Comparison of ENCODE assay signal across 10 mouse cellular contexts in genomic region chr17:36110641-36111509, GRCm38 (mm10). TPM values are rescaled to one million over a fixed set of nuclear protein-coding genes. Genes with fewer than 3 reads are reported as not detected.
DNase-seq lines count a peak whose midpoint lies in the region; ATAC-seq and TF ChIP-seq lines count a peak whose summit lies in the region.
"Not testable (repeated sequence)": the region's sequence is repeated elsewhere in the genome, so short reads cannot be mapped to it uniquely, and the experiment has no call there.
"Had no signal": no experiment of that assay in that cellular context is flagged by ENCODE, and none has a peak within 500 bp of the region (broad histone marks: within the 10 kb centered on the region; RNA-seq: fewer than 3 reads in every experiment).

No protein-coding gene starts in this region.

- 2% methylated on average over 57 of the region's 57 CpGs for WGBS in embryonic facial prominence, embryonic 12.5 days
- WGBS in heart, adult 2 months: 2% methylated on average over 57 of the region's 57 CpGs
- WGBS in intestine, embryonic 14.5 days: under 1% methylated on average over 57 of the region's 57 CpGs
- 1% methylated on average over 57 of the region's 57 CpGs for WGBS in limb, embryonic 12.5 days
- WGBS in neural tube, embryonic 15.5 days: 1% methylated on average over 57 of the region's 57 CpGs

- peak overlapping the region; percentile 37 for H3K4me3 ChIP-seq in embryonic facial prominence, embryonic 12.5 days
- H3K4me3 ChIP-seq in heart, adult 2 months: peak overlapping the region; percentile 43
- peak overlapping the region; percentile 24 for H3K4me3 ChIP-seq in intestine, embryonic 14.5 days (ENCODE audit: low read depth, low read length)
- H3K4me3 ChIP-seq in limb, embryonic 12.5 days (replicated peaks): peak overlapping the region; percentile 38
- H3K4me3 ChIP-seq in neural tube, embryonic 15.5 days (replicated peaks): peak overlapping the region; percentile 43

- ATAC-seq in embryonic facial prominence, embryonic 12.5 days (ENCODE audit: insufficient number of reproducible peaks, insufficient read depth, low FRiP score, low TSS enrichment); limb, embryonic 12.5 days (ENCODE audit: insufficient number of reproducible peaks, insufficient read depth, low FRiP score, low TSS enrichment, low read depth): not testable (repeated sequence)
- ATAC-seq in intestine, embryonic 14.5 days (replicated peaks; ENCODE audit: low FRiP score, low TSS enrichment, low read depth): peak; percentile 65
- peak; percentile 83 for ATAC-seq in megakaryocyte, adult 5-6 weeks (ENCODE audit: poor library complexity, severe bottlenecking)
- ATAC-seq in neural tube, embryonic 15.5 days (ENCODE audit: low FRiP score): peak; percentile 76

- H3K9ac ChIP-seq in embryonic facial prominence, embryonic 12.5 days; intestine, embryonic 14.5 days (ENCODE audit: low read length); limb, embryonic 12.5 days (replicated peaks): not testable (repeated sequence)
- peak overlapping the region; percentile 49 for H3K9ac ChIP-seq in heart, adult 2 months (ENCODE audit: low read depth, low read length)
- peak overlapping the region; percentile 36 for H3K9ac ChIP-seq in neural tube, embryonic 15.5 days (replicated peaks)

- H3K36me3 ChIP-seq in embryonic facial prominence, embryonic 12.5 days; heart, adult 2 months (ENCODE audit: control insufficient read depth, insufficient read depth, low read length); intestine, embryonic 14.5 days (ENCODE audit: control insufficient read depth, insufficient read depth, low read length); limb, embryonic 12.5 days; neural tube, embryonic 15.5 days: not testable (repeated sequence)

- not testable (repeated sequence) for H3K4me1 ChIP-seq in embryonic facial prominence, embryonic 12.5 days; heart, adult 2 months (ENCODE audit: control insufficient read depth, insufficient read depth, low read length); intestine, embryonic 14.5 days (replicated peaks; ENCODE audit: control insufficient read depth, insufficient read depth, low read length); limb, embryonic 12.5 days (replicated peaks)
- peaks cover 11% of the 10 kb centered on the region for H3K4me1 ChIP-seq in neural tube, embryonic 15.5 days

- intact Hi-C loops in heart, adult 2 months (cut with DNase I): not testable (repeated sequence)

- peak; percentile 62 for TF ChIP-seq CTCF in heart, adult 2 months (IDR thresholded peaks at IDR 0.05)

- H3K4me2 ChIP-seq in embryonic facial prominence, embryonic 12.5 days (replicated peaks): peak overlapping the region; percentile 78
- peak overlapping the region; percentile 59 for H3K4me2 ChIP-seq in intestine, embryonic 14.5 days (ENCODE audit: low read length)
- H3K4me2 ChIP-seq in limb, embryonic 12.5 days: peak overlapping the region; percentile 69
- peak overlapping the region; percentile 91 for H3K4me2 ChIP-seq in neural tube, embryonic 15.5 days

- H3K79me2 ChIP-seq in heart, adult 2 months (replicated peaks; ENCODE audit: control insufficient read depth, insufficient read depth, low read length): not testable (repeated sequence)

- H3K27ac ChIP-seq in embryonic facial prominence, embryonic 12.5 days; heart, adult 2 months; intestine, embryonic 14.5 days (ENCODE audit: low read depth); limb, embryonic 12.5 days; neural tube, embryonic 15.5 days (replicated peaks): not testable (repeated sequence)

- not testable (repeated sequence) for TF ChIP-seq POLR2A in heart, adult 2 months (IDR thresholded peaks at IDR 0.05; ENCODE audit: insufficient read depth, low read depth, low read length)

- not testable (repeated sequence) for TF ChIP-seq EP300 in heart, adult 2 months (IDR thresholded peaks at IDR 0.05; ENCODE audit: insufficient read depth, low read depth, low read length)

- peaks cover 27% of the 10 kb centered on the region for H3K27me3 ChIP-seq in embryonic facial prominence, embryonic 12.5 days
- H3K27me3 ChIP-seq in heart, adult 2 months (ENCODE audit: control insufficient read depth, insufficient read depth, low read length): not testable (repeated sequence)
- H3K27me3 ChIP-seq in intestine, embryonic 14.5 days (replicated peaks; ENCODE audit: control insufficient read depth, insufficient read depth, low read length): peaks cover 13% of the 10 kb centered on the region
- peaks cover 47% of the 10 kb centered on the region for H3K27me3 ChIP-seq in limb, embryonic 12.5 days
- H3K27me3 ChIP-seq in neural tube, embryonic 15.5 days (replicated peaks): peaks cover 25% of the 10 kb centered on the region

- DNase-seq in ZHBTc4 (ENCODE audit: low read depth, low spot score): peak; percentile 62
- peak in 1 of 2 experiments; percentile 27 for DNase-seq in heart, adult 2 months
- DNase-seq in intestine, embryonic 14.5 days (ENCODE audit: low spot score): peak; percentile 54
- peak; percentile 68 for DNase-seq in thymus, postnatal 25 days

- H3K9me3 ChIP-seq in embryonic facial prominence, embryonic 12.5 days; intestine, embryonic 14.5 days (ENCODE audit: control insufficient read depth, low read length); limb, embryonic 12.5 days; neural tube, embryonic 15.5 days (replicated peaks): not testable (repeated sequence)

RNA-seq across cellular contexts. Expression of gene Gm19684, which starts 10.6 kb away (rescaled TPM):
- not detected in 2 replicates for polyA plus RNA-seq in embryonic facial prominence, embryonic 12.5 days (2016; fragmentation: Nextera tagmentation; extraction: Ambion mirVana)
- under 1 TPM in 1 of 2 experiments, not detected in 1; 0.23 TPM for total RNA-seq in heart, adult 2 months (2021)
- 0.16 and 0.41 TPM in 2 replicates for polyA plus RNA-seq in heart, adult 2 months (2012; rRNA removed)
- not detected in 2 replicates for polyA plus RNA-seq in intestine, embryonic 14.5 days (2014; fragmentation: Nextera tagmentation; extraction: Ambion mirVana)
- not detected in 2 replicates for polyA plus RNA-seq in limb, embryonic 12.5 days (2016; fragmentation: Nextera tagmentation; extraction: Ambion mirVana)
- total RNA-seq in megakaryocyte, adult 5-6 weeks (2015): 0.62 TPM in 1 of 2 replicates, not detected in the other
- 0.12 and 0.15 TPM in 2 replicates for total RNA-seq in megakaryocyte, adult 5-6 weeks (2017)
- not detected in 2 replicates for polyA plus RNA-seq in neural tube, embryonic 15.5 days (2015; fragmentation: Nextera tagmentation; extraction: Ambion mirVana)
- total RNA-seq: heart, postnatal 14 days; left cerebral cortex, postnatal 10 days had no signal

RNA-seq across cellular contexts. Expression of gene Gm7030, which starts 18.4 kb away (rescaled TPM):
- polyA plus RNA-seq in embryonic facial prominence, embryonic 12.5 days (2016; fragmentation: Nextera tagmentation; extraction: Ambion mirVana): not detected in 2 replicates
- total RNA-seq in heart, adult 2 months (2021): not detected
- polyA plus RNA-seq in heart, adult 2 months (2012; rRNA removed): not detected in 2 replicates
- not detected in 2 replicates for polyA plus RNA-seq in intestine, embryonic 14.5 days (2014; fragmentation: Nextera tagmentation; extraction: Ambion mirVana)
- polyA plus RNA-seq in limb, embryonic 12.5 days (2016; fragmentation: Nextera tagmentation; extraction: Ambion mirVana): not detected in 2 replicates
- total RNA-seq in megakaryocyte, adult 5-6 weeks (2015): not detected in 2 replicates
- total RNA-seq in megakaryocyte, adult 5-6 weeks (2017): not detected in 2 replicates
- polyA plus RNA-seq in neural tube, embryonic 15.5 days (2015; fragmentation: Nextera tagmentation; extraction: Ambion mirVana): not detected in 2 replicates
- total RNA-seq: heart, postnatal 14 days; left cerebral cortex, postnatal 10 days had no signal

RNA-seq across cellular contexts. Expression of gene Gm11127, which starts 52.7 kb away (rescaled TPM):
- not detected in 2 replicates for polyA plus RNA-seq in embryonic facial prominence, embryonic 12.5 days (2016; fragmentation: Nextera tagmentation; extraction: Ambion mirVana)
- total RNA-seq in heart, adult 2 months (2021): 1 to 10 TPM; 3.5 to 4.4 TPM
- polyA plus RNA-seq in heart, adult 2 months (2012; rRNA removed): not detected in 2 replicates
- polyA plus RNA-seq in intestine, embryonic 14.5 days (2014; fragmentation: Nextera tagmentation; extraction: Ambion mirVana): not detected in 2 replicates
- polyA plus RNA-seq in limb, embryonic 12.5 days (2016; fragmentation: Nextera tagmentation; extraction: Ambion mirVana): not detected in 2 replicates
- total RNA-seq in megakaryocyte, adult 5-6 weeks (2015): not detected in 2 replicates
- total RNA-seq in megakaryocyte, adult 5-6 weeks (2017): not detected in 2 replicates
- 0.22 TPM in 1 of 2 replicates, not detected in the other for polyA plus RNA-seq in neural tube, embryonic 15.5 days (2015; fragmentation: Nextera tagmentation; extraction: Ambion mirVana)
- total RNA-seq: left cerebral cortex, postnatal 10 days had no signal

RNA-seq across cellular contexts. Expression of gene Gm8909, which starts 57.5 kb away (rescaled TPM):
- not detected in 2 replicates for polyA plus RNA-seq in embryonic facial prominence, embryonic 12.5 days (2016; fragmentation: Nextera tagmentation; extraction: Ambion mirVana)
- under 1 TPM in 1 of 2 experiments, not detected in 1; 0.29 TPM for total RNA-seq in heart, adult 2 months (2021)
- polyA plus RNA-seq in heart, adult 2 months (2012; rRNA removed): not detected in 2 replicates
- polyA plus RNA-seq in intestine, embryonic 14.5 days (2014; fragmentation: Nextera tagmentation; extraction: Ambion mirVana): 0.13 TPM in 1 of 2 replicates, not detected in the other
- polyA plus RNA-seq in limb, embryonic 12.5 days (2016; fragmentation: Nextera tagmentation; extraction: Ambion mirVana): not detected in 2 replicates
- total RNA-seq in megakaryocyte, adult 5-6 weeks (2015): not detected in 2 replicates
- total RNA-seq in megakaryocyte, adult 5-6 weeks (2017): not detected in 2 replicates
- not detected in 2 replicates for polyA plus RNA-seq in neural tube, embryonic 15.5 days (2015; fragmentation: Nextera tagmentation; extraction: Ambion mirVana)
- total RNA-seq: heart, postnatal 14 days; left cerebral cortex, postnatal 10 days had no signal
